Mouse (Mus musculus) lung, adult 2 months (tissue): ENCODE measurements at regions not wholly inside any gene's neighbourhood (a gene's known extent, or its start where the extent isn't known, plus 50 kb on each side); places are given as distances from the start of the nearest gene placed in this dataset.

Experiments
- CTCF ChIP-seq: fragments of 200-500 bp; IDR thresholded peaks from 2 replicates; pipeline ENCODE4 v1.5.1; 2011; ENCODE audit warnings: mild to moderate bottlenecking, low read length, control low read depth; ENCODE audit not compliant: insufficient read depth
- POLR2A ChIP-seq: fragments of 200-500 bp; IDR thresholded peaks from 2 replicates; pipeline ENCODE4 v1.6.1; 2011; ENCODE audit warnings: low read depth, mild to moderate bottlenecking, control low read depth, low read length, borderline replicate concordance; ENCODE audit errors: extremely low read depth

- TF ChIP-seq CTCF (no peak), POLR2A (no peak)
These were observed 1123.8 kb downstream of the Fstl5 start for GRCm38 (mm10) chr3:77197828-77198227.
